Mouse (Mus musculus) layer of hippocampus, adult 18-20 months (tissue): ENCODE measurements around the gene Nhlrc4. TPM values are rescaled to one million over a fixed set of nuclear protein-coding genes. Genes with fewer than 3 reads are reported as not detected.

Experiments used
- DNase-seq, 2 experiments: peaks; one replicate each; pipeline ENCODE4 v3.0.0; 2022; ENCODE audit warnings: low spot score in 2 of 2
- total RNA-seq, 2 experiments: library from RNA; stranded (reverse); gene quantifications; 2 replicates each; pipeline ENCODE4 v1.2.3; 2021

Nhlrc4 gene
- total RNA-seq, 2 experiments from 2014 or later: 0.32 to 0.36 TPM

DNA sequence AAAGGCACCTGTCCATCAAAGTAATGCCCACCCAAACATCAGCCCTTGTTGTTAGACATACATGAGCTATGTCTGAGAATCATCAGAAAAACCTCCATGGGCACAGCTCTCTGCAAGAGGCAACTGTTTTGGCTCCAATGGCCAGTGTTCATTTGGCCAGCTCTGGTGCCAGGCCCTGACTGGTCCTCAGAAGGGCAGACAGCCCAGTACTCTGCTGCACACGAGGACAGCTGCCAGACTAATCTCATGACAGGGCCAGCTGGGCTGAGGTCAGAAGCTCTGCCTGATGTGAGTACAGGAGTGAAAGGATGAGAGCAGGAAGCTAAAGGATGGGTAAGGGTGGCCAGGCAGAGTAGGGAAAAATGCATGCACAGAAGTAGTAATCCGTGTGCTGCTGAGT, 19.4 kb downstream of the Nhlrc4 start:
- DNase-seq: peak; percentile 51 to 74

DNA sequence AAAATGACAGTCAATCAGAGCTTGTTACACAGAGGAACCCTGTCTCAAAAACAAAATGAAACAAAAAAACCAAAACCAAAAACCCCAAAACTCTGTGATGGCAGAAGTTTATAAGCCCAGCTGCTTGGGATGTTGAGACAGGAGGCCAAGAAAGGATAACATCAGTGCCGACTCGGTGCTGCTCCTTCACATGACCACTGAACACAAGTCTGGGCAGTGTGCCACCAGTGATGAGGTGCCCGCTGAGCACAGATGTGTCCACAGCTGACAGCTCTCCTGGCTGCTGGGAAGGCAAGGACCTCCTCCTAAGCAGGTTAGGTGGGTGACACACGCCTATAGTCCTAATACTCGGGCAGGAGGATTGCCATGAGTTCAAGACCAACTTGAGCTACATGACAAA, 22.6 kb downstream of the Nhlrc4 start:
- no peak for DNase-seq

DNA sequence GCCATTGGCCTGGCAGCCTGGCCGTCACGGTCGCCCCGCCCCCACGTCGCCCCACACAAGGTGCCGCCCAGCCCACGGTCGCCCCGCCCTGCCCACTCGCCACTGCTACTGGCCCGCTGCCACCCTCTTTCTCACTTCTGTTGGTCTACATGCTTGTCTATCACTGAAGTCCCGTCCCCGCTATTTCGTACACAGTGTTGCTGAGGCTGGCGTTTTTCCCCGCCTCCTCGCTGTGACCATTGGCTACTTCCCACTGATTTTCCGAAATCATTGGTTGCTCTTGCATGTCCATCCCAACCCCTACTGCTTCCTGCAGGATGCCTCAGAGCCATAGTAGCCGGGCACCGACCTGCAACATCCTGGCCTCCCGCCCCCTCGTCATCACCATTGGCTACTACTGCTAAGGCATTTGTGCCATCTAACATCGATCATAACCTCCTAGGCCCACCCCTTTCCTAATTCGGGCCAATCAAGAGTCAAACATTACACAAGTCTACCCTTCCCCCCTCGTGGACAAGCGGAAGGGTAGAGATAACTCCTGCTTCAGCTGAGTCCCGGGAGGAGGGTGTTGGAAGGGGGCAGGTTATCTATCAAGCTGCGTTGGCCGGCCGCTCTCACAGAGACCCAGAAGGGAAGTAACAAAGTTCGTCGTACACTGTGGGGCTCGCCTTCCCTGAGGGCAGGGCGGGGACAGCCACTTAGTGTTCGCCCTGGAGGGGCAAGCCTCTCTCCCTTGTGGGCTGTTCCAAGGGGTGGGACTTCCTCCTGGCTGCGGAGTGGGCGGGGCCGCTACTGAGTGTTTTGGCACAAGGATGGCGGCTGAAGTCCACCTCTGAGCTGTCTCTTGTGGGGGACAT, 24.7 kb downstream of the Nhlrc4 start:
- DNase-seq: peak; percentile 100

DNA sequence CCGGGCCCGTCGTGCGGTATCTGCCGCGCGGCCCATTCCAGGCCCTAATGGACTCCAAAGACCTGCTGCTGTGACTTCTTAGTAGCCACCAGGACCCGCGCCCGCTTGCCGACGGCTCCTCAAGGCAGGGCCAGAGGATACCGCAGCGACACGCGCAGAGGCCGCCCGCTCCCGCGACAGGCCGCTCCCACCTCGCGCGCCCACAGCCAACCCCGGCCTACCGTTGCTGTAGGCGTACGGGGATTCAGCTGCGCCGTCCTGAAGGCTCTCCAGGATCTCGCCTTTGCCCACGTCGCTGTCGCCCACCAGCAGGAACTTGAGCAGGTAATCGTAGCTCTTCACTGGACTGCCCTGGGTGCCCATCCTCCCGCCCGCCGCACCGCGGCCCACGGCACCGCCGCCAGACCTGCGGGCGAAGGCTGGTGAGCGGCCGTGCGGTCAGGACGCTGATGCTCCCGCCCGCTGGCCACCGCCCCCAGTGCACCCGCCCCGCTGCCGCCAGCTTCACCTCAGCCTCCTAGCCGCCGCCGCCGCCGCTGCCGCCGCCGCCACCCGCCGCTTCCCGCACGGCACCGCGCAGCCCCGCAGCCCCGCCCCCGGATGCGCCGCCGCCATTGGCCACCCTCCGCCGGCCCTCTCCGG, 25.5 kb downstream of the Nhlrc4 start, which contains the start of gene Rab40c:
TSS of gene Rab40c (minus strand) at position 584 of the 642 bp plus-strand sequence.
- peak in 1 of 2 experiments; percentile 62 for DNase-seq

GRCm38 (mm10) chr17:25918037-25918750, 26.6 kb downstream of the Nhlrc4 start:
- no peak for DNase-seq

DNA sequence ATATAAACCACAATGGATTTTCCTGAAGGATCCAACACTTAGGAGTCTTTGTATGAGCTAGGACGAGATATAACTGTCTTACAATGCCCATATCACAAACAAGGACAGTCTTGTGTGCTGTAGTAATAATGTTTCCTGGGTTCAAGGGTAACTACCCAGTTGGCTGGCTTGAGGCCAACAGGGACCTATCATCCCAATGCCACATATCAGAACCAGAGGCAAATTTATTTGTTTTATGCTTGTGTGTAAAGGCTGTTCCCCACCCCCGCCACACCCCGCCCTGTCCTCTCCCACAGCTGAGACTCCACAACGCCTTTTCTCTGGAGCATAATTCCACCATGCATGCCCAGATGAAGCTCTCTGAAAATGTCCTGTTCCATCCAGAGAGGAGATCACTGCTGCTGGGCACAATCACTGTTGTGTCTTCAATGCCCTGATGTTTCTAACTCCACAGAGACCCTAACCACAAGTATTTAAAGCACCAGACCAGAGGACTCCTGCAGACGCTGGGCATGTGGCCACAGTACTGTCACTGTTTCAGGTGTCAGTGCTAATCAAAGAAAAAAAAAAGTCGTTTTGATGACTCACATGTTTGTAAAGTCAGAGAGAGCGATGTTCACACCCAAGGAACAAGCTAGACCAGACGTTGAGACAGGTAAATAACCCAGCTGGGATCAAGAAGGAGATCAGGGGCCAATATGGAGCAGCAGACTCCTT, 27.7 kb downstream of the Nhlrc4 start:
- no peak for DNase-seq

GRCm38 (mm10) chr17:25914295-25914694, 30.5 kb downstream of the Nhlrc4 start:
- no peak for DNase-seq

DNA sequence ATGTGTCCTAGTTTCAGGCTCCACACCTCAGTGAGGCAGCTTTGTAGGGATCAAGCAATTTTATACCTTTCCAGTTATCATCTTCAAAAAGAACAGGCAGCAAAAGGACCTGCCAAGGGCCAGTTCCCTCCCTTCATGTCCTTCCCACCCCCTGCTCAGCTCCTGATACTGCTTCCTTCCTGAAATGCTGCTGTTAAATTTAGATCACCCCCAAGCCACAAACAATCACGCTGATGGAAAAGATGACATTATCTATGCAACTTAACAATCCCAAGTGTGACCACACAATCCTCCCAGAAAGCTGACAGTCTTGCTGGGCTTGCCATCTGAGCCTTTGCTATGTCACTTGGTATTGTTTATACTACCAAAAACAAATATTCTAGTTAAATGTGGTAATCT, 30.9 kb downstream of the Nhlrc4 start:
- DNase-seq: no peak

- peak; percentile 46 to 80 for DNase-seq
Observed at GRCm38 (mm10) chr17:25913186-25913876, 31.4 kb downstream of the Nhlrc4 start.

- DNase-seq: no peak
Observed at GRCm38 (mm10) chr17:25911816-25912215, 32.9 kb downstream of the Nhlrc4 start.

GRCm38 (mm10) chr17:25907640-25908039, 37.1 kb downstream of the Nhlrc4 start:
- DNase-seq: no peak

- no peak for DNase-seq
Observed at GRCm38 (mm10) chr17:25903061-25903460, 41.7 kb downstream of the Nhlrc4 start.

- no peak for DNase-seq
Observed at GRCm38 (mm10) chr17:25900193-25900592, 44.6 kb downstream of the Nhlrc4 start.

DNA sequence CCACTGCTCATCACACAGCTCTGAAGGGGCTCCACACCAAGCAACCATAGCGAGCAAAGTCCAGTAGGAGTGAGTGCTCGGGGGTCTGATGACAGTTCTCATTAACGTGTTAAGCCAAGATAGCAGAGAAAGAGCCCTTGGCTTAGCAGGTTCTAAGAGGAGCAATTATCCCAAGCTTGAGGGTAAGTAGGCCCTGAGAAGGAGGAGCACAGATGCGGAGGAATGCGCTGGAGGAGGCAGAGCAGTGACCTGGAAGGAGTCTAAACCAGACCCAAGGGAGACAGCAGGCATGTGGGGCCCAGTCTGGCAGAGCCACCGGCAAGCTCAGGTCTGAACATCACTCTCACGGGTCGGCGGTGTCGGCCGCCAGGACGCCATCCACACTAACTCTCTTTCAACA, 48.9 kb downstream of the Nhlrc4 start:
- no peak for DNase-seq

GRCm38 (mm10) chr17:25895415-25895814, 49.3 kb downstream of the Nhlrc4 start:
- DNase-seq: no peak

- peak in 1 of 2 experiments; percentile 82 for DNase-seq
Observed at GRCm38 (mm10) chr17:25893975-25894617, 50.7 kb downstream of the Nhlrc4 start.
